In genomic region chr4:104894004-104894734, GRCm38 (mm10) we compare ENCODE assay signal across 8 mouse cellular contexts. TPM values are rescaled to one million over a fixed set of nuclear protein-coding genes. Genes with fewer than 3 reads are reported as not detected.
DNase-seq lines count a peak whose midpoint lies in the region; ATAC-seq and TF ChIP-seq lines count a peak whose summit lies in the region.

No protein-coding gene starts in this region.

- no peak for TF ChIP-seq EP300 in ES-Bruce4 (IDR thresholded peaks at IDR 0.05; ENCODE audit: insufficient read depth, low read depth, low read length)

- 57% methylated on average over 13 of the region's 13 CpGs for WGBS in heart, embryonic 11.5 days (ENCODE audit: insufficient replicate concordance)
- WGBS in forebrain, postnatal 0 days = 59% methylated on average over 13 of the region's 13 CpGs
- 56% methylated on average over 13 of the region's 13 CpGs for WGBS in lung, embryonic 14.5 days

- H3K4me3 ChIP-seq in heart, embryonic 11.5 days (ENCODE audit: low read depth, low read length) = no peak overlapping the region
- no peak overlapping the region for H3K4me3 ChIP-seq in ES-Bruce4 (ENCODE audit: low read depth, low read length)
- H3K4me3 ChIP-seq in forebrain, postnatal 0 days (ENCODE audit: low read depth, low read length) = no peak overlapping the region
- H3K4me3 ChIP-seq in lung, embryonic 14.5 days (ENCODE audit: low read depth, low read length) = no peak overlapping the region

- H3K9ac ChIP-seq in heart, embryonic 11.5 days (ENCODE audit: low read depth, low read length) = no peak overlapping the region
- H3K9ac ChIP-seq in ES-Bruce4 (ENCODE audit: low read depth, poor library complexity, severe bottlenecking) = no peak overlapping the region
- H3K9ac ChIP-seq in forebrain, postnatal 0 days = no peak overlapping the region
- no peak overlapping the region for H3K9ac ChIP-seq in lung, embryonic 14.5 days

- H3K36me3 ChIP-seq in heart, embryonic 11.5 days (ENCODE audit: control insufficient read depth, insufficient read depth, low read length) = no peaks in the 10 kb centered on the region
- no peaks in the 10 kb centered on the region for H3K36me3 ChIP-seq in ES-Bruce4 (ENCODE audit: control insufficient read depth, insufficient read depth, low read length, poor library complexity, severe bottlenecking)
- H3K36me3 ChIP-seq in forebrain, postnatal 0 days (ENCODE audit: insufficient read depth) = no peaks in the 10 kb centered on the region
- H3K36me3 ChIP-seq in lung, embryonic 14.5 days (ENCODE audit: insufficient read depth) = no peaks in the 10 kb centered on the region

- TF ChIP-seq POLR2A in ES-Bruce4 (IDR thresholded peaks at IDR 0.05; ENCODE audit: insufficient read depth, low read length) = no peak

- no peak for ATAC-seq in heart, embryonic 11.5 days (replicated peaks; ENCODE audit: insufficient number of reproducible peaks, low FRiP score, low TSS enrichment)
- ATAC-seq in forebrain, postnatal 0 days = peak; percentile 70
- ATAC-seq in lung, embryonic 14.5 days (ENCODE audit: insufficient read depth) = no peak

- H3K9me3 ChIP-seq in heart, embryonic 11.5 days (replicated peaks; ENCODE audit: control insufficient read depth, low read length) = 0 out of 2 replicates have a peak, but pooled peaks cover 3% of the 10 kb centered on the region
- H3K9me3 ChIP-seq in ES-Bruce4 (replicated peaks; ENCODE audit: control insufficient read depth, insufficient read depth, low read length, poor library complexity, severe bottlenecking) = no peaks in the 10 kb centered on the region
- H3K9me3 ChIP-seq in forebrain, postnatal 0 days (ENCODE audit: low read length) = no peaks in the 10 kb centered on the region
- no peaks in the 10 kb centered on the region for H3K9me3 ChIP-seq in lung, embryonic 14.5 days (ENCODE audit: low read depth, low read length)

- H3K4me2 ChIP-seq in heart, embryonic 11.5 days = no peak overlapping the region
- no peak overlapping the region for H3K4me2 ChIP-seq in forebrain, postnatal 0 days (ENCODE audit: low read depth)
- H3K4me2 ChIP-seq in lung, embryonic 14.5 days = no peak overlapping the region

- TF ChIP-seq CTCF in ES-Bruce4 (IDR thresholded peaks at IDR 0.05; ENCODE audit: low read depth, low read length) = peak; percentile 7
- peak; percentile 93 for TF ChIP-seq CTCF in forebrain, postnatal 0 days (IDR thresholded peaks at IDR 0.05; ENCODE audit: low read depth)
- TF ChIP-seq CTCF in lung, embryonic 14.5 days (IDR thresholded peaks at IDR 0.05; ENCODE audit: low read depth) = peak; percentile 90

- H3K27ac ChIP-seq in heart, embryonic 11.5 days (ENCODE audit: low read depth, low read length) = no peak overlapping the region
- H3K27ac ChIP-seq in ES-Bruce4 (ENCODE audit: insufficient read depth, low read length) = no peak overlapping the region
- no peak overlapping the region; the same call in 1 of the 2 replicates for H3K27ac ChIP-seq in forebrain, postnatal 0 days (ENCODE audit: low read depth, low read length)
- H3K27ac ChIP-seq in lung, embryonic 14.5 days (ENCODE audit: low read depth) = no peak overlapping the region

- H3K4me1 ChIP-seq in heart, embryonic 11.5 days (ENCODE audit: control insufficient read depth, insufficient read depth, low read length) = 0 out of 2 replicates have a peak, but pooled peaks cover 2% of the 10 kb centered on the region
- no peaks in the 10 kb centered on the region for H3K4me1 ChIP-seq in ES-Bruce4 (ENCODE audit: control insufficient read depth, insufficient read depth, low read length)
- H3K4me1 ChIP-seq in forebrain, postnatal 0 days (ENCODE audit: insufficient read depth) = 0 out of 2 replicates have a peak, but pooled peaks cover 10% of the 10 kb centered on the region
- H3K4me1 ChIP-seq in lung, embryonic 14.5 days (ENCODE audit: insufficient read depth) = peaks cover 2% of the 10 kb centered on the region

- DNase-seq in heart, adult 8-10 months (ENCODE audit: low spot score) = peak; percentile 10
- DNase-seq in cerebellum, adult 11-12 months = peak; percentile 40
- peak; percentile 90 for DNase-seq in forebrain, postnatal 0 days
- DNase-seq in kidney, postnatal 36 days = peak; percentile 40 to 74
- DNase-seq in lung, embryonic 14.5 days = peak; percentile 88
- DNase-seq in skeletal muscle tissue, adult 2 months (ENCODE audit: low read depth, low spot score) = peak; percentile 43

- H3K27me3 ChIP-seq in heart, embryonic 11.5 days (ENCODE audit: control insufficient read depth, insufficient read depth, low read length) = no peaks in the 10 kb centered on the region
- no peaks in the 10 kb centered on the region for H3K27me3 ChIP-seq in ES-Bruce4 (ENCODE audit: control insufficient read depth, insufficient read depth, low read length, poor library complexity, severe bottlenecking)
- no peaks in the 10 kb centered on the region for H3K27me3 ChIP-seq in forebrain, postnatal 0 days (ENCODE audit: insufficient read depth, low read length)
- H3K27me3 ChIP-seq in lung, embryonic 14.5 days (ENCODE audit: insufficient read depth, low read length) = no peaks in the 10 kb centered on the region

RNA-seq across cellular contexts. Expression of gene C8a, which starts 18.0 kb away (rescaled TPM):
- total RNA-seq in heart, adult 8-10 months (2022) = not detected
- polyA plus RNA-seq in heart, embryonic 11.5 days (2014; fragmentation: Nextera tagmentation; extraction: Ambion mirVana) = 0.36 TPM in 1 of 2 replicates, not detected in the other
- not detected in 2 replicates for polyA plus RNA-seq in ES-Bruce4 (2011; ENCODE audit: insufficient read depth, insufficient read length, low read depth, missing spikeins)
- total RNA-seq in forebrain, postnatal 0 days (2014; rRNA removed) = not detected in 2 replicates
- polyA plus RNA-seq in forebrain, postnatal 0 days (2015; fragmentation: Nextera tagmentation; extraction: Ambion mirVana) = not detected in 2 replicates
- not detected in 2 replicates for polyA plus RNA-seq in lung, embryonic 14.5 days (2014; fragmentation: Nextera tagmentation; extraction: Ambion mirVana)

RNA-seq across cellular contexts. Expression of gene Fyb2, which starts 19.1 kb away (rescaled TPM):
- under 1 TPM in 2 of 4 experiments, not detected in 2; 0.09 TPM for total RNA-seq in heart, adult 8-10 months (2022)
- 0.06 TPM in 1 of 2 replicates, not detected in the other for polyA plus RNA-seq in heart, embryonic 11.5 days (2014; fragmentation: Nextera tagmentation; extraction: Ambion mirVana)
- 0.25 and 0.37 TPM in 2 replicates for polyA plus RNA-seq in ES-Bruce4 (2011; ENCODE audit: insufficient read depth, insufficient read length, low read depth, missing spikeins)
- total RNA-seq in forebrain, postnatal 0 days (2014; rRNA removed) = 0.15 and 0.48 TPM in 2 replicates
- 0.28 and 0.31 TPM in 2 replicates for polyA plus RNA-seq in forebrain, postnatal 0 days (2015; fragmentation: Nextera tagmentation; extraction: Ambion mirVana)
- polyA plus RNA-seq in lung, embryonic 14.5 days (2014; fragmentation: Nextera tagmentation; extraction: Ambion mirVana) = not detected in 2 replicates

RNA-seq across cellular contexts. Expression of gene Gm17662, which starts 37.0 kb away (rescaled TPM):
- not detected for total RNA-seq in heart, adult 8-10 months (2022)
- not detected in 2 replicates for polyA plus RNA-seq in heart, embryonic 11.5 days (2014; fragmentation: Nextera tagmentation; extraction: Ambion mirVana)
- polyA plus RNA-seq in ES-Bruce4 (2011; ENCODE audit: insufficient read depth, insufficient read length, low read depth, missing spikeins) = not detected in 2 replicates
- total RNA-seq in forebrain, postnatal 0 days (2014; rRNA removed) = not detected in 2 replicates
- not detected in 2 replicates for polyA plus RNA-seq in forebrain, postnatal 0 days (2015; fragmentation: Nextera tagmentation; extraction: Ambion mirVana)
- not detected in 2 replicates for polyA plus RNA-seq in lung, embryonic 14.5 days (2014; fragmentation: Nextera tagmentation; extraction: Ambion mirVana)

Comparison
In these comparisons a context has a peak if more than half of its experiments do, and no peak if none do; other contexts are left out.
1. DNase-seq: peak in every context shown above with its lines; median percentile 90 in forebrain, postnatal 0 days; 88 in lung, embryonic 14.5 days; 57 in kidney, postnatal 36 days; 43 in skeletal muscle tissue, adult 2 months; 40 in cerebellum, adult 11-12 months; 10 in heart, adult 8-10 months.
2. CTCF ChIP-seq: peak in every context shown above with its lines; median percentile 93 in forebrain, postnatal 0 days; 90 in lung, embryonic 14.5 days; 7 in ES-Bruce4.